Mouse (Mus musculus) MN1 (cell line): ENCODE measurements around the gene Faf2.

ENCODE experiments used
- DNase-seq: peaks from one replicate; pipeline ENCODE4 v3.0.0-alpha.2; 2016; ENCODE audit warnings: low spot score

Gene Faf2

DNA sequence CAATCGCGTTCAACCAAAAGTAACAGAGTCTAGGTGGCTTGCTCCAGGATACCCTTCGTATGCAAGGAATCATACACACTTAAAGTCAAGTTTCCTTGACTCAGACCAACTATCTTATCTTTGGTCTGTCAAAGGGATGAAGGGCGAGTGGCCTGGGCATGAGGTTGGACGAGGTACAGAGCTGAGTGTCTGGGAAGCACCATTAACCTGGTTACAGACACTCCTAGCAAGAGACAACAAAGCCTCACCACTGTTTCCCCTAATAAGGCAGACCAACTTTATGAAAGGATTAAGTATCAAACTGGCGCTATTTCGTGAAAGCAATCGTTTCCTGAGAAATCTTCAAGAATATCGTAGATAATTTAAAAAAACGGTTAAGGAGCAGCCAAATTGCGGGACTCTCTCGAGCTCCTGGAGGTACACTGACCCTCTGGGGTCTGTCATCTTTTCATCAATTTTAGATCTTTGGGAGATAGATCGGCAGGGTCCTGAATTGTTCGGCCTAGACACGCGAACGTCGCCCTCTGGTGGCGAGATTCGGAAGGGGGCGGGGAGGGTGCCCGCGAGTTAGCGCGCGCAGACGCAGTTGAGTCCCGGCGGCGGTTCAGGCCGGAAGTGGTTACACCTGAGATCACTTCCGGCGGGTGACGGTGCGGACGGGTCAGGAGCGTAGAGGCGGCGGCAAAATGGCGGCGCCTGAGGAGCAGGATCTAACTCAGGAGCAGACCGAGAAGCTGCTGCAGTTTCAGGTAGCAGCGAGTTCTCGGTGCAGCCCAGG is at the start of gene Faf2:
Gene Faf2, plus strand, starts transcription at position 630 of the 778 bp plus-strand sequence.
- DNase-seq = peak; percentile 97

- DNase-seq = no peak
Observed at GRCm38 (mm10) chr13:54572621-54573020, 49.0 kb upstream of the Faf2 start.

DNA sequence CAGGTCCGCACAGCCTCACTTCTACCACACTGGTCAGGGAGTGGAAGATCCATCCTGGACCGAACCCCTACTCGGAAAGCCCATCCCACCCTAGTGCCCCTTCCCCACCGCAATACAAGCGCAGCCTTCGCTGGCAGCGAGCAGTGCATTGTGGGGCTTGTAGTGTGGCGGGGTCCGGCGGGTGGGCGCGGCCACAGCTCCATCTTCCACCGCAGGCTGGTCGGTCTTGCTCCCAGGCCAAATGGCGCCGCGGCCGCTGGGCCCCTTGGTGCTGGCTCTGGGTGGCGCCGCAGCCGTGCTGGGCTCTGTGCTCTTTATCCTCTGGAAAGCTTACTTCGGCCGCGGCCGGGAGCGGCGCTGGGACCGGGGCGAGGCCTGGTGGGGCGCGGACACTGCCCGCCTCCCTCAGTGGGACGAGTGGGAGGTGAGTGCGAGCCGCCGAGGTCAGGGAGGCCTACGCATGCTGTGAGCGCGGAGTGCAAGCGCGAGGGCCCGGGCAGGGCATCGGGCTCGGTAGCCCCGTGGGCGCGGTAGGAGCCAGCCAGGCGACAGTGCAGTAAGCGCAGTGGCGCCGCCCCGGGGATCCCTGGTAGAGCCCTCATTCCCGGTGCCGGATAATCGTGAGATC is 46.6 kb upstream of the Faf2 start, which contains the start of gene Arl10:
Gene Arl10, plus strand, starts transcription at position 162 of the 628 bp plus-strand sequence.
- DNase-seq = peak; percentile 75

GRCm38 (mm10) chr13:54575489-54575888 is 46.1 kb upstream of the Faf2 start:
- DNase-seq = no peak

DNA sequence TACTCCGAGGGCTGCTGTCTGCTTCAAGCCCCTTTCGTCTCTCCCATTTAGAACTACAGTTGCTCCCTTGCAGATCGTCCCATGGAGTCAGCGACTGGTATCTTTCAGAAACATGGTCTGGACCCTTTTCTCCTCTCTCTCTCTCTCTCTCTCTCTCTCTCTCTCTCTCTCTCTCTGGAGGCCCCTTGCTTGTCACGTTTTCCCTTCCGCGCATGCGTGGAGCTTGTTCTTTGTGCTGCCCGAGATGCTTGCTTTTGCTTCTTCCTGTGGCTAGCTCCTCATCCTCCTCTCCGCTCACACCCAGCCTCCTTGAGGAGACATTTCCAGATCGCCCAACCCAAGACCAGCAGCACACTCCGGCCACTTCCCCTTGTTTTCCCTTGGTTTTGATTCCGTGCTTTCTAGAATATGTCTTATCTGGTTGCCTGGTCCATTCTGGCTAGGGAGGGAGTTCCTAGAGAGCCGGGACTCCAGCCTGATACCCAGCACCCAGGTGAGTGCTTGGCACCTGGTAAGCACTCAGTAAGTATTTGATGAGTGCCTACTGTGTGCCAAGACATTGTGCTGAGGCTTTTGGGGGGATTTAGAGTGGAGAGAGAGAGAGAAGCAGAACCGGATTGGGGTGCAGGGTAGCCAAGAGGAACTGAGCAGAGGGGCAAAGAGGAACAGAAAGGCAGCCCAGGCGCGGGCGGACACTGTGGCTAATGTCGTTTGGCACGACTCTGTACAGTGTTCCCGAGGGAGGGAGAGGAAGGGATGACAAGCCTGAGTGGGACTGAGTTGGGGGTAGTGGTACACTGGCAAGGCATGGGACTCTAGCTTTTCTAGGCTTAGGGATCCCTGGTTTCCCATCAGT is 43.7 kb upstream of the Faf2 start:
- no peak for DNase-seq

- no peak for DNase-seq
Observed at GRCm38 (mm10) chr13:54581385-54581784, 40.2 kb upstream of the Faf2 start.

DNA sequence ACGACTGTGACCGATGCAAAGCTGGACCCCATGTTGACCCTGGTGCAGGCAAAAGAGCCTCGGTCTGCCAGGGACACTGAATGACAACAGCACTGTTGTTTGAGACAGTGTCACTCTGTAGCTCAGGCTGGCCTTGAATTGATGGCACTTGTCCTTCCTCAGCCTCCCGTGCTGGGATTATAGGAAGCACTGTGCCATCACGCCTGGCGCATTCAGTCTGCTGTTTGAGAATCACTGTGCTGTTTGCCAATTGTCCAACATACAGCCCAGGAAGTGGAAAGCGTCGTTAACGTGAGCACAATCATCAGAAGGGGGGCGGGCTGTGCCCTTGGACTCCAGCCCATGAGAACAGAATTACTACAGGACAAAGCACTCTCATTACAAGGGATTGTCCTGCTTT is 39.5 kb upstream of the Faf2 start:
- no peak for DNase-seq

GRCm38 (mm10) chr13:54582860-54583259 is 38.7 kb upstream of the Faf2 start:
- no peak for DNase-seq

GRCm38 (mm10) chr13:54585831-54586230 is 35.8 kb upstream of the Faf2 start:
- no peak for DNase-seq

DNA sequence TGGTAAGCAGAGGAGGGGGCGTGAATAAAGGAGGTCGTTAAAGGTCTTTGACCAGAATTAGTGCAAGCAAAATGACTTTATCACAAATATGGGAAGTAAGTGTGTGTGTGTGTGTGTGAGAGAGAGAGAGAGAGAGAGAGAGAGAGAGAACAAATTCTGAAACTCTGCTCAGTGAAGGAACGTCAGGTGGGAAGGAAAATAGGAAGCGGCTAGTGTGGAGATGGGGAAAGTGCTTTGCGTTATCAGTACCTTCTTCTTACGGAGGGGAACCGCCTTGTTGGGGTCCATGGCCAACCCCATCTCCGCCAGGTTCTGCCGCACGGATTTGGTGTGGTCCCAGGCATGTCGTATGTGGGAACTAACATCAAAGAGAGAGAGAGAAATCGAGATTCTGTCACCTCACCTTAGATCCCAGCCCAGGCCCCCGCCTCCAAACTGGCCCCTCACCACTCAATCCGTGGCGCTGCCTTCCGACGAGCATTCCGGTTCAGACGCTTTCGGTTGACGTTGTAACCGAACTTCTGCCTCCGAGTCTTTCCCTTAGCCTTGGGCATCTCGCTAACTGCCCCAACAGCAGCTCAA is 32.1 kb upstream of the Faf2 start:
- DNase-seq = no peak

GRCm38 (mm10) chr13:54589996-54590951 is 31.3 kb upstream of the Faf2 start, which contains the start of the genes Nop16 and Higd2a:
Nop16 (minus strand) TSS chr13:54590090.
Higd2a (plus strand) TSS chr13:54590207.
- DNase-seq = peak; percentile 99

DNA sequence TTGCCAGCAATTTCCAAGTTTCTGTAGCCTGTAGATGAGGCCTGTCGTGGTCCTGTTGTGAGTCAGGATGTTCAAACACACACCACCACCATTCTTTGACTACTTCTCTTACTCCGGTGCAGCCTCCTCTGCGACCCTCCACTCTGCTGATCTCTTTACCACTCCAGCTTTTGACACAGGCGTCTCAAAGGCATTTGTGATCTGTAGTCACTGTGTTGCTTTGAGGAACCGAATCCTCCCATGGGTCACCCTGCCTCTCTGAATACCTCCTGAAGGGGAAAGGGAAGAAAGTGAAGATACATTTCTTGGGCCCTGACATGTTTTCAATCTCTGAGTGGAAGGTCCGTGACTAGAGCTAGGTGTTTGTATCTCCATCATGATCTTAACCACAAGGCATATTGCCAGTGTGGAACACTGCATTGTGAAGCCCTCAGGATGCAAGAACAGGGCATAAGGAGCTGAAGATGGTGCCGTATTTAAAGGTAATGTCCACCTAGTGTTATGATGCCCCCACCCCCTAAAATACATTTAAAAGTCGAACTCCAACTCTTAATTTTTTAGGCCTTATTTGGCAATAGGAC is 29.7 kb upstream of the Faf2 start:
- no peak for DNase-seq

GRCm38 (mm10) chr13:54593617-54594016 is 28.0 kb upstream of the Faf2 start:
- DNase-seq = no peak

- peak; percentile 48 for DNase-seq
Observed at GRCm38 (mm10) chr13:54596107-54596690, 25.4 kb upstream of the Faf2 start.

GRCm38 (mm10) chr13:54596870-54597269 is 24.7 kb upstream of the Faf2 start:
- DNase-seq = no peak

- no peak for DNase-seq
Observed at GRCm38 (mm10) chr13:54598622-54599143, 22.9 kb upstream of the Faf2 start.

DNA sequence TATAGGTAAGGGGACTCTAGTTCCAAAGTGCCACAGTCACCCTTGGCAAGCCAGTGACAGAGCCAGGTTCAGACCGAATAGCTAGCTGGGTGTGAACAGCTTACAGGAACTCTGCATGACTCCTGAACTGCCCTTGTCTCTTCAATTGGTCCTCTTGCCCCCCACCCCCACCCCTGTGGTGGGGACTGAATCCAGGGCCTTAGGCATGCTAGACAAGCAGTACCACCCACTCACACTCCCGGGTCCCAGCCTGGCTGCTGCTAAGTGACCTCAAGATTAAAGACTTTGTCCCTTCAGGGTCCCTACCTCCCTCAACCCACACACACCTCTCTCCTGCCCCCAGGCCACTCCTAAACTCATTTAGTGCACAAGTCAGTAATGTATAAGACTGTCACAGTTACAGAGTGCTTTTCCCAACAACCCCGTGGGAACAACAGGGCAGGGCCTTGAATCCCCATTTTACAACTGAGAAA is 18.9 kb upstream of the Faf2 start:
- no peak for DNase-seq

DNA sequence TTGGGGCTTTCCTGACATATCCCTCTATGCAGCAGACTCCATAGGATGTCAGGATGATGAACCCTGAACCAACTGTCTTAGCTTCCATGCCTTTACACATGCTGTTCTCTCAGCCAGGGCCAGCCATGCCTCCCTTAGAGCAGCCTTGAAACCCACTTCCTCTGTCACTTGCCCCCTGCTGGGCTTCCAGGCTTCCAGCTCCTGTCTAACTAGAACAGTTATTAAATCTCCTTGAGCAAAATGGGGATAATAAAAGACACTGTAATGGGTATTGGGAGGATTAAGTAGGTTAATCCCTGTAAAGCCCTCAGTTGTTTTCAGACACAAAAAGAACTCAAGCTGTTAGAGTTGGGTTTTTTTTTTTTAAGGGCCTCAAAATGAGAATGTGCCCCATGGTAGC is 18.1 kb upstream of the Faf2 start:
- DNase-seq = no peak

- DNase-seq = no peak
Observed at GRCm38 (mm10) chr13:54604221-54604620, 17.4 kb upstream of the Faf2 start.

- no peak for DNase-seq
Observed at GRCm38 (mm10) chr13:54605426-54605825, 16.2 kb upstream of the Faf2 start.
